Mouse (Mus musculus) naive thymus-derived CD4-positive, alpha-beta T cell, adult 2 months (primary cell): ENCODE measurements at regions not wholly inside any gene's neighbourhood (a gene's known extent, or its start where the extent isn't known, plus 50 kb on each side); places are given as distances from the start of the nearest gene placed in this dataset.
A peak's percentile ranks its signal among the peaks of the same experiment; 100 is the strongest.

Experiments used
- DNase-seq: peaks from one replicate; pipeline ENCODE4 v3.0.0-alpha.2; 2011; ENCODE audit warnings: low read depth

DNA sequence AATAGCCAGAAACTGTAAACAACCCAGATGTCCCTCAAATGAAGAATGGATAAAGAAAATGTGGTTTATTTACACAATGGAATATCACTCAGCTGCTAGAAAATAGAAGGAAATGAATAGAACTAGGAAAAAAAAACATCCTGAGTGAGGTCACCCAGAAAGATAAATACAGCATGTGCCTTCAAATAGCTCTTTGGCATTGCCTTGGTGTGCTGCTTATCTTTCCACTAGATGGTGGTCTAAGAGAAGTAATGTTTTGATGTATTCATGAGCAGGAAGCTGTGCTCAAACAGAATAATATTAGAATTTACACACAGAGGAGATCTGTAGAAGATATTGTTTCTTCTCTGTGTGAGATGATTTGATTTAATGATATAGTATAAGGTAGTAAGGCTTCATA is 78.8 kb downstream of the Zfp619 start:
- peak; percentile 33 for DNase-seq

DNA sequence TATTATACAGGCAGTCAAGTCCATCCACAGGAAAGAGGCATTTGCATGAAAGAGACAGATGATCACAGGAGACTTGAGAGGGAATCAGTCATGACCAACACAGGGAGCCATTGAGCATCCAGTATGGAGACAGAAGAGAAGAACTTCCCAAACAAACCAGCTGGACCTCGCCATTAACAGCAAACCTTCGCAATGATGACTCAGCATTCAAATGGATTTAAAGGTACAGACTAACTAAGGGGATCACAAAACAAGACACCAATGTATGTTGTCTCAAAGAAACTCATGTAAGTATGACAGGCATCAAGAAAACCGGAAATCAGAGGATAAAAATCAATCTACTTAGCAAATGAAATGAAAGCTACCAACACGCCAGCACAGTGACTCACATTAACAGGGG is 96.2 kb downstream of the Zfp619 start:
- no peak for DNase-seq

GRCm38 (mm10) chr7:39615092-39615491 is 97.5 kb downstream of the Zfp619 start:
- DNase-seq: no peak

GRCm38 (mm10) chr7:39621796-39622195 is 104.2 kb downstream of the Zfp619 start:
- DNase-seq: no peak

GRCm38 (mm10) chr7:39632836-39633235 is 115.3 kb downstream of the Zfp619 start:
- no peak for DNase-seq

- peak; percentile 70 for DNase-seq
Observed at GRCm38 (mm10) chr7:39642333-39642732, 124.8 kb downstream of the Zfp619 start.

GRCm38 (mm10) chr7:39643323-39643722 is 125.8 kb downstream of the Zfp619 start:
- DNase-seq: peak; percentile 12

DNA sequence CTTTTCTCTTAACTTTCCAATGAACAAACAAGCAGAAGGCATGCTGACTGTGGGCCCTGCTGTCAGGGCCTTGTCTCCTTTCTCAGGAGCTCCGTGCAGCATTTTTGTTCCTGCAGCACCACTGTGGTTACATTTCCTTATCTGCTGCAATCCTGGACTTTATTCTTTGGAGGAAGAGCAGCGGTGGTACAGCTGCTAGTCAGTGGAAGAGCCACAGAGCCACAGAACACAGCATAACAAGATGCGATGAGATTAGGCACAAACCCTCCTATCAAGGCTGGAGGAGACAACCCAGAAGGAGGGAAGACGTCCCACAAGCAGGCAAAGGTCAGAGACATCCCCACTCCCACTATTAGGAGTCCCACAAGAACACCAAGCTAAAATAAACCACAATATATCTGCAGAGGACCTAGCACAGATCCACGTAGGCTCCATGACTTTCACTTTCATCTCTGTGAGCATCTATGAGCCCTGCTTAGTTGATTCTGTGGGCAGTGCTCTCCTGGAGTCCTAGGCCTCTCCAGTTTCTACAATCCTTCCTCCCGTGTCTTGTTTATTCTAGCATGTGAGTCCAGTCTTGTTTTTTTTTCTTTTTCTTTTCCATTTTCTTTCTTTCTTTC is 133.0 kb downstream of the Zfp619 start:
- peak; percentile 35 for DNase-seq

GRCm38 (mm10) chr7:39654563-39655286 is 137.2 kb downstream of the Zfp619 start:
- peak; percentile 84 for DNase-seq

DNA sequence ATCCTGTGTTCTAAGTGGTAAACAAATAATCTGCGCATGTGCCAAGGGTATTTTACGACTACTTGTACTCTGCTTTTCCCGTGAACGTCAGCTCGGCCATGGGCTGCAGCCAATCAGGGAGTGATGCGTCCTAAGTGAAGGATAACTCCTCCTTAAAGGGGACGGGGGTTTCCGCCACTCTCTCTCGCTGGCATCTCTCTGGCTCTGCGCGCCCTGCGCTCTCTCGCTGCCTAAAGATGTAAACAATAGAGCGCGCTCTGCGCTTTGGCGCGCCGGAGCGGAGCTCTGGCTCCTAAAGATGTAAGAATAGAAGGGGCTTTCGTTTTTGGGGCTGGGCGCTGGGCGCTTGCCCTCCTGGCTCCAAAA is 137.7 kb downstream of the Zfp619 start:
- peak; percentile 68 for DNase-seq

GRCm38 (mm10) chr7:39655709-39656397 is 138.3 kb downstream of the Zfp619 start:
- DNase-seq: peak; percentile 60

DNA sequence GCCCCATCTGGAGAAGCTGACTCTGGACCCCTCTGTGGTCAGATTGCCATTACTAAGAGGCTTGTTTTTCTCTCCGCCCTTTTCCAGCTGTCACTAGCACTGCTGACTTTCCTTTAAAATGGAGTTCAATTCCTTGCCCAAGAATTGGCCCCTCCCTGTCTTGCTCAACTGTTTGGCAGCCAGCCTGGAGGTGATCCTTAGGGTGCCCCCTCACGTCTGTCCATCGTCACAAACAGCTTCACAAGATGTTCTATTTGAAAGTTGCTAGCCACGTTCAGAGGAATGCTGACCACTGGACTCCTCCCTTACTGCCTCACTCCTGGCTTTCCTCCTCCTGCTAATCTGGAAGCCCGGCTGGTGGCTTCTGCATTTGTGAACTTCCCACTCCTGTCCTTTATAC is 142.0 kb downstream of the Zfp619 start:
- DNase-seq: no peak

DNA sequence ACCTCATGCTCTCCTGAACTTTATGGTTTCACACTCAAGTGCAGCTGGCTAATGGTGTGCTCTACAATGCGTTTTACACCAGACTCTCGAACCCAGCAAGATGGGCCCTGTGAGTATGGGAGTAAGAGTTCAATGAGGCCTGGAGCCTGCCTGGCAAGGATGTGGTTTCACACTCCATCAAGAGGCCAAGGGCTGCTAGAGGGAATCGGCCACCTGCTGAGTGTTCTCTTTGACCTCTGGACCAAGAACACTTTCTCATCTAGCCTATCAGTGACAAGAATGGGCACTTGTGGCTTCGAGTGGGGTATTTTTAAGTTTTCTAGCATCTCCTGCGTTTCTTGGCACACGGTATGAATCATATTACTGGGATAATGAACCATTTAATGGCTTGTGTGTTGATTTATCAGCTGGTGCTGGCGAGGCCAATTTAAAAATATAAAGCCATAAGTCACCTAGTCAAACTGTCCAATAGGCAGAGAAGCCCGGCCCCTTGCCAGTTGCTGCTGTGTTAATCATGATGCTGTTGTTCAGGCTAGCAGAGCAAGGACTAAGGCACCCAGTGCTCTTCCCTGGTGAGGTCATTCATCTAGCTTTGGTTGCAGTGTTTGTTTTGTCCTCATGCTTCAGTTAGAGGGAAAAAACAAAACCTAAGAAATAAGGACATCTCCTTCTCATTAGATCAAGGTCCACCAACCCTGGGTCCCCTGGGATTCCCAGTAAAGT is 157.7 kb downstream of the Zfp619 start:
- no peak for DNase-seq

GRCm38 (mm10) chr7:39675847-39676238 is 158.3 kb downstream of the Zfp619 start:
- DNase-seq: no peak

DNA sequence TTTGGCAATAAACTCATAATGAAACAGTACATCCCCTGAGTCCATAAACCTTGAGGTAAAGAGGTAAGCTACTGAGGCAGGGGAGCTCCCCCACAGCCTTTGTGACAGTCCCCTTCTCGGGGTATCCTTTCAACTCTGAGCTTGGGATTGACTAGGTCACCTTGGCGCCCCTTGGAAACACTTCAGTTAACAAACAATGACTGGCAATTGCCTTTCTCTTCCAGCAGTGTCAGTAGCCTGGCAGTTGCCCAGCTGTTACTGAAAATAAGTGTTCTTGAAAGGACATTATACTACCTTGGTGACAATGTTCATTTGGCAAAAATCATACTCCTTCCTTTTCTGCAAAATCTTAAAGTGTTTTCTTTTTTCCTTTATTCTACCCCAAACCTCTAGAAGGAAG is 162.8 kb downstream of the Zfp619 start:
- no peak for DNase-seq

- no peak for DNase-seq
Observed at GRCm38 (mm10) chr7:39696589-39696988, 179.0 kb downstream of the Zfp619 start.

DNA sequence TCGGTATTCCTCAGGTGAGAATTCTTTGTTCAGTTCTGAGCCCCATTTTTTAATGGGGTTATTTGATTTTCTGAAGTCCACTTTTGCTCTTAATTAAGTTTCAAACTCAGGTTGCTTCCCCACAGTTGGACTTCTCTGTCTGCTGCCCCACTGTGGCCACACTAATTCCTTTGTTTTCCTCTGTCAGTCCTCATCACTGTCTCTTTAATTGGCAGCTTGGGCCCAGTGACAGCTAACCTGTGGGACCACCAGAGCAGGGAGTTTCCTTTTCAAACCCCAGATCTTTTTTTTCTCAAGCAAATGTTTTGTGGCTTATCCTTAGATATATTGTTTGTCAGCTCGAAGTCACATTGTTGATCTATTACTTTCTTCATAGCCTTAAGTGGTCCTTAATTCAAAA is 183.9 kb downstream of the Zfp619 start:
- DNase-seq: no peak

DNA sequence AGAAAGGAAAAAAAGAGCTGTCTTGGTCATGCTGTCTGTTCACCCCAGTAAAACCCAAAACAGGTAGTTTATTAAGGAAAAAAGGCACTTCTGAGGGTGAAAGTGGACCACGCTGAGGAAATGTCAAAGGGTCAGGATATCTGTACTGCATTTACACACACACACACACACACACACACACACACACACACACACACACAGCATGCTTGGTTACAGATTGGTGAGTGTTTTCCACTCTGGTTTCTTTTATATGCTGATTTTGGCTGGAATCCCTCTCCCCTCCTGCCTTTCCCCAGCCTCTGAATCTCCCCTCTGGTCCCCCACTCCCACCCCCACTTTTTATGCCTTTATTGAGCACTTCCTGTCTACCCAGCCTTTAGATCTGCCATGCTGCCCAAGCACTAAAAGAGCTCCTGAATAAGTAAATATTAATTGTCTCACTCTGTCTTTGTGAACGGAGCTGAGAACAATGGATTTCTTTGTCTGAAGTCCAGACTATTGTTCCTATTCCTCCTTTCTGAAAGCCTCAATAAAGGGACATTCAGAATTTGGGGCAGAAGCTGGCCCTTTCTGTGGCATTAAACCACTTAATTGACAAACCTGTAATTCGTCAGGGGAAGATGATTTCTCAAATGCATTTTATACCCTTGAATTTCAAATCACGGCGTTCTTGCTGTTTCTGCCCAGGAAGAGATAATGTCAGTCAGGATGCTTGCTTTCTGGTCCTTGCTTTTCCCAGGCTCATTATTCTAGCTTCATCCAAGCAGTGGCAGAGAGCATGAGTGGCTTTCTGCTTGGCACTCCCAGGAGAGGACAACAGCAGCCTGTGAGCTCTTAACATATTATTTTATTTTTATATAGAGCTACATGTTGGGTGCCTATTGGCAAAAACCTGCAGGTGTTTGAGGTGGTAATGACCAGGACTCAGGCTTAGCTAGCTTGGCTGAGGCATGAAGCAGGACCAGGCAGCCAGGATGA is 187.8 kb downstream of the Zfp619 start:
- DNase-seq: no peak

- no peak for DNase-seq
Observed at GRCm38 (mm10) chr7:39706606-39707005, 189.0 kb downstream of the Zfp619 start.

DNA sequence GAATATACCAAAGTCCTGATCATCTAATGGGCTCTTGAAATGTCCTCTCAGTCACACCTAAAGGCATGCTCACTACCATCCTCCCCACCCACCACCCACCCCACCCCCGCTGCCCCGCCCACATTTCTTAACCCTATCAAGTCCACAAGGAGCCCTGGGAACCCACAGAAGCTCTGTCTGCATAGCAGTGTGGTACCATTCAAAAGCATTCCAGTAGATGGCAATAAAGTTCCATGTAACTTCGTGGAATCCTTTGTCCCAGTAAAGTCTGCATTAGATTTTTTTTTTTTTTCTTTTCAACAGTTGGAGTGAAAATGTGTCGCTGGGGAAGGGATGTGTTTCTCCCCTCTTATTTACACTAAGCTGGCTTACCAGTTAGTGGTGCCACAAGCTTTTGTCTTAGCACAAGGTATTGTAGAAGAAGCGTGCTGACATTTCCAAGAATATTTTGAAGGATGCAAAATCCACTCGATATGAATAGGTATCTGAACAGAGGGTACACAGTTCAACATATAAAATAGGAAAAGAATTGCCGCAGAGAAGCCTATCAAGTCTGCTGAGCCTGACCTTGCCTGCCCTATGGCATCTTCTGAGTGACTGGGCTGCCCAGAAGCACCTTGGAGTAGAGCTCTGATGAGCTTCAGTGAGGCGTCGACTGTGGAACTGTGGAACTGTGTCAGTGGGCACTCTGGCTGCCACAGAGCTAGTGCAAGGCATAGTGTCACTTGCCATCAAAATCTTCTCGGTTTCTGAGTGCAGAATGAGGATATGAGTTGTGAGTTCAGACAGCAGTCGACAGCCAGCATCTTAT is 199.0 kb downstream of the Zfp619 start:
- DNase-seq: no peak
